In genomic region chr3:152950914-152951313, GRCm38 (mm10) we compare ENCODE assay signal across 34 mouse cellular contexts. TPM values are rescaled to one million over a fixed set of nuclear protein-coding genes. Genes with fewer than 3 reads are reported as not detected.
A peak's percentile ranks its signal among the peaks of the same experiment; 100 is the strongest.
DNase-seq lines count a peak whose midpoint lies in the region; ATAC-seq and TF ChIP-seq lines count a peak whose summit lies in the region.
"Had no signal": no experiment of that assay in that cellular context is flagged by ENCODE, and none has a peak within 500 bp of the region (broad histone marks: within the 10 kb centered on the region; RNA-seq: fewer than 3 reads in every experiment).

No protein-coding gene starts in this region.

- no peaks in the 10 kb centered on the region for H3K4me1 ChIP-seq in forebrain, embryonic 16.5 days (replicated peaks; ENCODE audit: control insufficient read depth, insufficient read depth, low read length)
- no peaks in the 10 kb centered on the region for H3K4me1 ChIP-seq in forebrain, embryonic 13.5 days
- H3K4me1 ChIP-seq in MEL (ENCODE audit: control insufficient read depth in 1 of 2, insufficient read depth in 2 of 2, low read length in 2 of 2), result peaks cover 23 to 58% of the 10 kb centered on the region in 2 experiments
- peaks cover 3% of the 10 kb centered on the region for H3K4me1 ChIP-seq in cortical plate, adult 2 months (ENCODE audit: control insufficient read depth, insufficient read depth, low read length)
- H3K4me1 ChIP-seq: embryonic facial prominence, embryonic 13.5 days; forebrain, embryonic 10.5 days; heart, embryonic 12.5 days; limb, embryonic 13.5 days; midbrain, embryonic 12.5 days; neural tube, embryonic 12.5 days had no signal

- H3K27me3 ChIP-seq in forebrain, embryonic 16.5 days (replicated peaks; ENCODE audit: control insufficient read depth, insufficient read depth, low read length), result no peaks in the 10 kb centered on the region
- H3K27me3 ChIP-seq in forebrain, embryonic 13.5 days, result no peaks in the 10 kb centered on the region
- H3K27me3 ChIP-seq in MEL (ENCODE audit: control insufficient read depth in 1 of 2, insufficient read depth in 2 of 2, low read length in 2 of 2), result no peaks in the 10 kb centered on the region
- H3K27me3 ChIP-seq: embryonic facial prominence, embryonic 13.5 days; heart, embryonic 12.5 days; hindbrain, embryonic 13.5 days; kidney, embryonic 15.5 days; limb, embryonic 13.5 days; megakaryocyte, embryonic 14.5 days; midbrain, embryonic 12.5 days; neural tube, embryonic 12.5 days had no signal

- DNase-seq in left cerebral cortex, adult 2 months (ENCODE audit: extremely low spot score in 1 of 2, low spot score in 2 of 2), result no peak
- DNase-seq in left cerebral cortex, adult 18-20 months (ENCODE audit: low spot score in 2 of 2), result no peak
- peak; percentile 82 for DNase-seq in MEL (ENCODE audit: low read depth, low spot score)
- DNase-seq in embryo, embryonic 11 days, result no peak
- DNase-seq in adrenal gland, adult (ENCODE audit: inconsistent age in 2 of 2, low spot score in 1 of 2), result no peak
- DNase-seq: adrenal gland, adult 2 months; adrenal gland, postnatal 36 days; cerebellum, adult 9-10 months; cerebellum, postnatal 36 days; heart, adult 2 months; heart, postnatal 4 days; kidney, adult 18-20 months; kidney, postnatal 4 days; lung, adult 18-20 months; lung, postnatal 4 days; right cerebral cortex, adult 18-20 months; spleen, adult 18-20 months; thymus, adult 2 months; thymus, postnatal 36 days had no signal

- H3K79me2 ChIP-seq in MEL (ENCODE audit: control insufficient read depth, insufficient read depth, low read length, poor library complexity), result no peaks in the 10 kb centered on the region

- no peaks in the 10 kb centered on the region for H3K9me3 ChIP-seq in forebrain, embryonic 16.5 days (ENCODE audit: control insufficient read depth, low read length)
- no peaks in the 10 kb centered on the region for H3K9me3 ChIP-seq in forebrain, embryonic 13.5 days (replicated peaks)
- no peaks in the 10 kb centered on the region for H3K9me3 ChIP-seq in MEL (replicated peaks; ENCODE audit: insufficient read depth, low read length)
- H3K9me3 ChIP-seq: embryonic facial prominence, embryonic 13.5 days; forebrain, embryonic 10.5 days; hindbrain, embryonic 13.5 days; kidney, embryonic 15.5 days; midbrain, embryonic 12.5 days; neural tube, embryonic 12.5 days had no signal

- H3K9ac ChIP-seq in forebrain, embryonic 16.5 days (replicated peaks; ENCODE audit: low read depth, low read length), result no peak overlapping the region
- no peak overlapping the region for H3K9ac ChIP-seq in forebrain, embryonic 13.5 days
- peak overlapping the region; percentile 59 for H3K9ac ChIP-seq in MEL (ENCODE audit: control insufficient read depth, low read depth, low read length, poor library complexity, severe bottlenecking)
- H3K9ac ChIP-seq: embryonic facial prominence, embryonic 13.5 days; heart, embryonic 12.5 days; hindbrain, embryonic 13.5 days; kidney, embryonic 15.5 days; limb, embryonic 13.5 days; midbrain, embryonic 12.5 days; neural tube, embryonic 12.5 days had no signal

- peak; percentile 16 for TF ChIP-seq CTCF in left cerebral cortex, adult 2 months (IDR thresholded peaks at IDR 0.05)
- TF ChIP-seq CTCF in MEL (IDR thresholded peaks at IDR 0.05 in 2 of 3, conservative IDR thresholded peaks at IDR 0.05 in 1 of 3; ENCODE audit: control insufficient read depth in 1 of 3, insufficient read depth in 1 of 3, low read depth in 2 of 3, low read length in 3 of 3, poor library complexity in 1 of 3, severe bottlenecking in 1 of 3), result peak; percentile 52 to 59 (median 55)
- 0 out of 2 replicates have a peak, but pooled peaks have one; percentile 10 for TF ChIP-seq CTCF in cortical plate, adult 2 months (IDR thresholded peaks at IDR 0.05; ENCODE audit: extremely low read depth, insufficient read depth, low read length)

- no peak overlapping the region for H3K4me3 ChIP-seq in forebrain, embryonic 16.5 days (replicated peaks; ENCODE audit: low read length)
- H3K4me3 ChIP-seq in forebrain, embryonic 13.5 days, result no peak overlapping the region
- no peak overlapping the region for H3K4me3 ChIP-seq in left cerebral cortex, adult 2 months
- H3K4me3 ChIP-seq in MEL (ENCODE audit: control insufficient read depth in 1 of 2, insufficient read depth in 1 of 2, low read depth in 2 of 2, low read length in 2 of 2), result peak overlapping the region; percentile 16 to 30
- H3K4me3 ChIP-seq in cortical plate, adult 2 months (ENCODE audit: insufficient read depth, low read length), result no peak overlapping the region
- H3K4me3 ChIP-seq: embryonic facial prominence, embryonic 13.5 days; forebrain, embryonic 10.5 days; heart, adult 2 months; heart, embryonic 12.5 days; hindbrain, embryonic 13.5 days; kidney, embryonic 15.5 days; limb, embryonic 13.5 days; megakaryocyte, embryonic 14.5 days; midbrain, embryonic 12.5 days; myocyte; neural tube, embryonic 12.5 days had no signal

- no peak for ATAC-seq in forebrain, embryonic 16.5 days
- ATAC-seq in forebrain, embryonic 13.5 days, result no peak
- ATAC-seq: lung, postnatal 0 days had no signal

- no peaks in the 10 kb centered on the region for H3K36me3 ChIP-seq in forebrain, embryonic 16.5 days (ENCODE audit: control insufficient read depth, insufficient read depth)
- no peaks in the 10 kb centered on the region for H3K36me3 ChIP-seq in forebrain, embryonic 13.5 days (ENCODE audit: poor library complexity, severe bottlenecking)
- peaks cover 0 to 38% of the 10 kb centered on the region in 2 experiments; a peak in 2 of 4 replicates for H3K36me3 ChIP-seq in MEL (ENCODE audit: control insufficient read depth in 1 of 2, insufficient read depth in 2 of 2, low read length in 2 of 2)
- H3K36me3 ChIP-seq: embryonic facial prominence, embryonic 13.5 days; forebrain, embryonic 10.5 days; heart, embryonic 12.5 days; hindbrain, embryonic 13.5 days; kidney, embryonic 15.5 days; limb, embryonic 13.5 days; midbrain, embryonic 12.5 days; neural tube, embryonic 12.5 days had no signal

- intact Hi-C loops in left cerebral cortex, adult 2 months (cut with DNase I), result no loop called here

- H3K27ac ChIP-seq in forebrain, embryonic 16.5 days (ENCODE audit: low read length), result 0 out of 2 replicates have a peak overlapping the region, but pooled peaks have one; percentile 24
- no peak overlapping the region for H3K27ac ChIP-seq in forebrain, embryonic 13.5 days
- no peak overlapping the region for H3K27ac ChIP-seq in left cerebral cortex, adult 2 months
- peak overlapping the region; percentile 99 for H3K27ac ChIP-seq in MEL (ENCODE audit: control insufficient read depth, low read depth, low read length)
- no peak overlapping the region for H3K27ac ChIP-seq in cortical plate, adult 2 months (ENCODE audit: insufficient read depth, low read length)
- H3K27ac ChIP-seq: embryonic facial prominence, embryonic 13.5 days; forebrain, embryonic 10.5 days; heart, adult 2 months; hindbrain, embryonic 13.5 days; kidney, embryonic 15.5 days; limb, embryonic 13.5 days; midbrain, embryonic 12.5 days; neural tube, embryonic 12.5 days had no signal

- H3K4me2 ChIP-seq in forebrain, embryonic 16.5 days (ENCODE audit: low read length), result no peak overlapping the region
- H3K4me2 ChIP-seq in forebrain, embryonic 13.5 days, result no peak overlapping the region
- H3K4me2 ChIP-seq: embryonic facial prominence, embryonic 13.5 days; heart, embryonic 12.5 days; hindbrain, embryonic 13.5 days; kidney, embryonic 15.5 days; limb, embryonic 13.5 days; liver, embryonic 11.5 days; midbrain, embryonic 12.5 days; neural tube, embryonic 12.5 days had no signal

- no peak for TF ChIP-seq EP300 in MEL (IDR thresholded peaks at IDR 0.05; ENCODE audit: low read depth in 1 of 2, low read length in 2 of 2)

- peak; percentile 31 for TF ChIP-seq RAD21 in MEL (IDR thresholded peaks at IDR 0.05; ENCODE audit: low read depth, low read length)

- WGBS in forebrain, embryonic 16.5 days, result 94% methylated on average over 9 of the region's 9 CpGs
- WGBS in forebrain, embryonic 13.5 days, result 91% methylated on average over 9 of the region's 9 CpGs

- TF ChIP-seq POLR2A in MEL (IDR thresholded peaks at IDR 0.05; ENCODE audit: control insufficient read depth in 1 of 2, insufficient read depth in 1 of 2, low read depth in 1 of 2, low read length in 2 of 2, poor library complexity in 1 of 2), result no peak
- no peak for TF ChIP-seq POLR2A in cortical plate, adult 2 months (IDR thresholded peaks at IDR 0.05; ENCODE audit: extremely low read depth, insufficient read depth, low read length)

TF ChIP-seq in MEL, 35 proteins besides CTCF, POLR2A, EP300 and RAD21:
- 0 out of 2 replicates have a peak, but pooled peaks have one; percentile 28 for TF ChIP-seq SMC3 (IDR thresholded peaks at IDR 0.05; ENCODE audit: low read depth, low read length)
- peak; percentile 6; the same call in 1 of the 2 replicates for TF ChIP-seq SIN3A (IDR thresholded peaks at IDR 0.05; ENCODE audit: low read length)
- TF ChIP-seq HCFC1 (IDR thresholded peaks at IDR 0.05; ENCODE audit: low read depth, low read length), result no peak
- no peak for TF ChIP-seq JUND (IDR thresholded peaks at IDR 0.05; ENCODE audit: low read depth, low read length)

RNA-seq across cellular contexts. Expression of gene St6galnac5, which starts 31.1 kb away (rescaled TPM):
- polyA plus RNA-seq in forebrain, embryonic 16.5 days (2015; fragmentation: Nextera tagmentation; extraction: Ambion mirVana), result 18.5 and 23.1 TPM in 2 replicates
- polyA plus RNA-seq in forebrain, embryonic 13.5 days (2015; fragmentation: Nextera tagmentation; extraction: Ambion mirVana), result 5.7 and 6.7 TPM in 2 replicates
- total RNA-seq in left cerebral cortex, adult 2 months (2021), result 10 to 100 TPM; 36.8 to 38.0 TPM
- 10 to 100 TPM; 29.9 to 37.4 TPM for total RNA-seq in left cerebral cortex, adult 18-20 months (2021)
- not detected in 2 replicates for total RNA-seq in MEL (2012; rRNA removed)
- not detected for polyA plus RNA-seq in MEL (2012; ENCODE audit: insufficient read depth in 1 of 2, insufficient read length in 2 of 2, low read depth in 1 of 2, low replicate concordance in 2 of 2, missing spikeins in 1 of 2)
- 28.7 and 36.7 TPM in 2 replicates for polyA plus RNA-seq in cortical plate, adult 2 months (2012; rRNA removed)
- total RNA-seq: heart, adult 2 months had no signal
- polyA plus RNA-seq: myocyte had no signal

Comparison
In these comparisons a context has a peak if more than half of its experiments do, and no peak if none do; other contexts are left out.
1. H3K27ac ChIP-seq: peak in forebrain, embryonic 16.5 days (single experiment) and MEL (single experiment); none in forebrain, embryonic 13.5 days (single experiment), left cerebral cortex, adult 2 months (single experiment) and cortical plate, adult 2 months (single experiment).
2. H3K4me3 ChIP-seq: peak in MEL (2 of 2); none in forebrain, embryonic 16.5 days (single experiment), forebrain, embryonic 13.5 days (single experiment), left cerebral cortex, adult 2 months (single experiment) and cortical plate, adult 2 months (single experiment).
3. Peak in every context shown above with its lines, with median percentiles within 50 percentile points of each other: CTCF ChIP-seq.